15 mouse cellular contexts compared by ENCODE assay signal in genomic region chr3:90375562-90376246, GRCm38 (mm10). TPM values are rescaled to one million over a fixed set of nuclear protein-coding genes. Genes with fewer than 3 reads are reported as not detected.
A peak's percentile ranks its signal among the peaks of the same experiment; 100 is the strongest.
DNase-seq lines count a peak whose midpoint lies in the region; ATAC-seq lines count a peak whose summit lies in the region.
"Had no signal": no experiment of that assay in that cellular context is flagged by ENCODE, and none has a peak within 500 bp of the region (broad histone marks: within the 10 kb centered on the region; RNA-seq: fewer than 3 reads in every experiment).

No protein-coding gene starts in this region.

- H3K9me3 ChIP-seq in forebrain, embryonic 11.5 days (ENCODE audit: control insufficient read depth, low read length): no peaks in the 10 kb centered on the region
- H3K9me3 ChIP-seq in forebrain, embryonic 14.5 days (replicated peaks; ENCODE audit: control insufficient read depth, low read length): no peaks in the 10 kb centered on the region
- no peaks in the 10 kb centered on the region for H3K9me3 ChIP-seq in midbrain, embryonic 10.5 days (replicated peaks)
- H3K9me3 ChIP-seq in midbrain, embryonic 15.5 days: no peaks in the 10 kb centered on the region
- H3K9me3 ChIP-seq in hindbrain, embryonic 11.5 days (ENCODE audit: control insufficient read depth, low read length): no peaks in the 10 kb centered on the region
- no peaks in the 10 kb centered on the region for H3K9me3 ChIP-seq in neural tube, embryonic 13.5 days
- no peaks in the 10 kb centered on the region for H3K9me3 ChIP-seq in kidney, embryonic 14.5 days (ENCODE audit: control insufficient read depth, low read length)
- H3K9me3 ChIP-seq: liver, embryonic 12.5 days had no signal

- no peaks in the 10 kb centered on the region for H3K27me3 ChIP-seq in forebrain, embryonic 11.5 days (ENCODE audit: control insufficient read depth, insufficient read depth, low read length)
- no peaks in the 10 kb centered on the region for H3K27me3 ChIP-seq in forebrain, embryonic 14.5 days (replicated peaks; ENCODE audit: control insufficient read depth, insufficient read depth, low read length)
- H3K27me3 ChIP-seq in midbrain, embryonic 10.5 days (ENCODE audit: low read depth, poor library complexity, severe bottlenecking): no peaks in the 10 kb centered on the region; the same call in 1 of the 2 replicates
- no peaks in the 10 kb centered on the region for H3K27me3 ChIP-seq in midbrain, embryonic 15.5 days (replicated peaks)
- H3K27me3 ChIP-seq in hindbrain, embryonic 11.5 days (ENCODE audit: control insufficient read depth, insufficient read depth, low read length): no peaks in the 10 kb centered on the region
- H3K27me3 ChIP-seq in neural tube, embryonic 13.5 days: no peaks in the 10 kb centered on the region
- no peaks in the 10 kb centered on the region for H3K27me3 ChIP-seq in kidney, embryonic 14.5 days (ENCODE audit: control insufficient read depth, insufficient read depth, low read length)
- H3K27me3 ChIP-seq: liver, embryonic 12.5 days; Patski had no signal

- no peak overlapping the region for H3K27ac ChIP-seq in forebrain, embryonic 11.5 days (ENCODE audit: low read depth, low read length)
- H3K27ac ChIP-seq in forebrain, embryonic 14.5 days (ENCODE audit: low read depth, low read length): no peak overlapping the region
- peak overlapping the region; percentile 79 for H3K27ac ChIP-seq in midbrain, embryonic 10.5 days (replicated peaks)
- H3K27ac ChIP-seq in midbrain, embryonic 15.5 days: no peak overlapping the region
- peak overlapping the region; percentile 80 for H3K27ac ChIP-seq in hindbrain, embryonic 11.5 days (ENCODE audit: low read depth, low read length)
- H3K27ac ChIP-seq in neural tube, embryonic 13.5 days (replicated peaks): peak overlapping the region; percentile 54; the same call in 1 of the 2 replicates
- no peak overlapping the region for H3K27ac ChIP-seq in kidney, embryonic 14.5 days (ENCODE audit: low read depth, low read length)
- H3K27ac ChIP-seq: liver, embryonic 12.5 days had no signal

- peak overlapping the region; percentile 1; the same call in 1 of the 2 replicates for H3K9ac ChIP-seq in forebrain, embryonic 11.5 days (ENCODE audit: low read length)
- H3K9ac ChIP-seq in forebrain, embryonic 14.5 days (ENCODE audit: low read length): no peak overlapping the region
- no peak overlapping the region for H3K9ac ChIP-seq in midbrain, embryonic 15.5 days
- H3K9ac ChIP-seq in hindbrain, embryonic 11.5 days (ENCODE audit: low read depth, low read length): no peak overlapping the region
- H3K9ac ChIP-seq in neural tube, embryonic 13.5 days: peak overlapping the region; percentile 47
- no peak overlapping the region for H3K9ac ChIP-seq in kidney, embryonic 14.5 days (ENCODE audit: low read depth, low read length)
- H3K9ac ChIP-seq: liver, embryonic 12.5 days had no signal

- ATAC-seq in forebrain, embryonic 11.5 days (replicated peaks; ENCODE audit: low FRiP score): no peak
- ATAC-seq in forebrain, embryonic 14.5 days: no peak
- no peak for ATAC-seq in midbrain, embryonic 15.5 days (replicated peaks)
- ATAC-seq in hindbrain, embryonic 11.5 days (ENCODE audit: low FRiP score): peak; percentile 72
- ATAC-seq in neural tube, embryonic 13.5 days (ENCODE audit: low read depth): peak; percentile 3; the same call in 1 of the 2 replicates
- ATAC-seq in kidney, embryonic 14.5 days (ENCODE audit: low FRiP score, low TSS enrichment): no peak
- ATAC-seq: Patski had no signal

- no peak for DNase-seq in forebrain, embryonic 11.5 days (ENCODE audit: low spot score)
- no peak for DNase-seq in forebrain, embryonic 14.5 days (ENCODE audit: low spot score)
- DNase-seq in midbrain, embryonic 10.5 days (ENCODE audit: low spot score): no peak
- DNase-seq in hindbrain, embryonic 11.5 days (ENCODE audit: low spot score): no peak
- DNase-seq in left cerebral cortex, postnatal 36 days (ENCODE audit: low spot score in 2 of 2): no peak
- DNase-seq: cerebellum, adult 18-20 months; heart, postnatal 10 days; lung, postnatal 14 days; thymus, postnatal 14 days had no signal

- 0 out of 2 replicates have a peak, but pooled peaks cover 2% of the 10 kb centered on the region for H3K4me1 ChIP-seq in forebrain, embryonic 11.5 days (replicated peaks; ENCODE audit: control insufficient read depth, insufficient read depth, low read length)
- no peaks in the 10 kb centered on the region for H3K4me1 ChIP-seq in forebrain, embryonic 14.5 days (ENCODE audit: control insufficient read depth, insufficient read depth, low read length)
- peaks cover 35% of the 10 kb centered on the region for H3K4me1 ChIP-seq in midbrain, embryonic 10.5 days
- H3K4me1 ChIP-seq in midbrain, embryonic 15.5 days: no peaks in the 10 kb centered on the region
- H3K4me1 ChIP-seq in hindbrain, embryonic 11.5 days (replicated peaks; ENCODE audit: control insufficient read depth, insufficient read depth, low read length): peaks cover 4% of the 10 kb centered on the region; the same call in 1 of the 2 replicates
- H3K4me1 ChIP-seq in neural tube, embryonic 13.5 days (replicated peaks): peaks cover 12% of the 10 kb centered on the region
- no peaks in the 10 kb centered on the region for H3K4me1 ChIP-seq in kidney, embryonic 14.5 days (ENCODE audit: control insufficient read depth, insufficient read depth, low read length)

- H3K4me3 ChIP-seq in forebrain, embryonic 11.5 days (ENCODE audit: low read depth, low read length): no peak overlapping the region
- no peak overlapping the region for H3K4me3 ChIP-seq in forebrain, embryonic 14.5 days (ENCODE audit: low read depth, low read length)
- H3K4me3 ChIP-seq in midbrain, embryonic 10.5 days: peak overlapping the region; percentile 9; the same call in 1 of the 2 replicates
- no peak overlapping the region for H3K4me3 ChIP-seq in midbrain, embryonic 15.5 days
- H3K4me3 ChIP-seq in hindbrain, embryonic 11.5 days (ENCODE audit: low read depth, low read length): no peak overlapping the region
- no peak overlapping the region for H3K4me3 ChIP-seq in neural tube, embryonic 13.5 days
- H3K4me3 ChIP-seq in kidney, embryonic 14.5 days (ENCODE audit: low read length): no peak overlapping the region
- H3K4me3 ChIP-seq: liver, embryonic 12.5 days; myocyte had no signal

- no peaks in the 10 kb centered on the region for H3K36me3 ChIP-seq in forebrain, embryonic 11.5 days (ENCODE audit: control insufficient read depth, insufficient read depth, low read length)
- H3K36me3 ChIP-seq in forebrain, embryonic 14.5 days (ENCODE audit: control insufficient read depth, insufficient read depth, low read length): no peaks in the 10 kb centered on the region
- H3K36me3 ChIP-seq in midbrain, embryonic 10.5 days: no peaks in the 10 kb centered on the region
- H3K36me3 ChIP-seq in midbrain, embryonic 15.5 days (replicated peaks): no peaks in the 10 kb centered on the region
- H3K36me3 ChIP-seq in hindbrain, embryonic 11.5 days (ENCODE audit: control insufficient read depth, insufficient read depth, low read length): no peaks in the 10 kb centered on the region
- H3K36me3 ChIP-seq in neural tube, embryonic 13.5 days: no peaks in the 10 kb centered on the region
- H3K36me3 ChIP-seq in kidney, embryonic 14.5 days (ENCODE audit: control insufficient read depth, insufficient read depth, low read length): no peaks in the 10 kb centered on the region
- H3K36me3 ChIP-seq: liver, embryonic 12.5 days had no signal

- WGBS in forebrain, embryonic 11.5 days: 33% methylated on average over 3 of the region's 3 CpGs
- WGBS in forebrain, embryonic 14.5 days: 48% methylated on average over 3 of the region's 3 CpGs
- 31% methylated on average over 3 of the region's 3 CpGs for WGBS in midbrain, embryonic 10.5 days
- WGBS in midbrain, embryonic 15.5 days: 27% methylated on average over 3 of the region's 3 CpGs
- 23% methylated on average over 3 of the region's 3 CpGs for WGBS in hindbrain, embryonic 11.5 days
- 18% methylated on average over 3 of the region's 3 CpGs for WGBS in neural tube, embryonic 13.5 days
- 74% methylated on average over 3 of the region's 3 CpGs for WGBS in kidney, embryonic 14.5 days

- intact Hi-C loops in left cerebral cortex, postnatal 36 days (cut with DNase I): loop anchor here (10.0 kb wide), 1 partner anchor 111 kb away; the partner anchor contains the start of gene Dennd4b

- no peak overlapping the region for H3K4me2 ChIP-seq in forebrain, embryonic 11.5 days (ENCODE audit: low read depth, low read length, severe bottlenecking)
- H3K4me2 ChIP-seq in forebrain, embryonic 14.5 days (ENCODE audit: low read length): no peak overlapping the region
- no peak overlapping the region for H3K4me2 ChIP-seq in midbrain, embryonic 15.5 days
- no peak overlapping the region for H3K4me2 ChIP-seq in hindbrain, embryonic 11.5 days (replicated peaks; ENCODE audit: low read depth, low read length)
- no peak overlapping the region for H3K4me2 ChIP-seq in neural tube, embryonic 13.5 days
- H3K4me2 ChIP-seq in kidney, embryonic 14.5 days (replicated peaks; ENCODE audit: low read depth, low read length): no peak overlapping the region
- H3K4me2 ChIP-seq: liver, embryonic 12.5 days had no signal

RNA-seq across cellular contexts. Expression of gene Slc27a3, which starts 14.0 kb away (rescaled TPM):
- 13.6 and 14.2 TPM in 2 replicates for polyA plus RNA-seq in forebrain, embryonic 11.5 days (2014; fragmentation: Nextera tagmentation; extraction: Ambion mirVana)
- 11.9 and 13.4 TPM in 2 replicates for polyA plus RNA-seq in forebrain, embryonic 14.5 days (2014; fragmentation: Nextera tagmentation; extraction: Ambion mirVana)
- 16.4 and 20.1 TPM in 2 replicates for polyA plus RNA-seq in midbrain, embryonic 10.5 days (2016; fragmentation: Nextera tagmentation; extraction: Ambion mirVana)
- 35.1 and 38.6 TPM in 2 replicates for polyA plus RNA-seq in midbrain, embryonic 15.5 days (2015; fragmentation: Nextera tagmentation; extraction: Ambion mirVana)
- 13.5 and 14.8 TPM in 2 replicates for polyA plus RNA-seq in hindbrain, embryonic 11.5 days (2014; fragmentation: Nextera tagmentation; extraction: Ambion mirVana)
- polyA plus RNA-seq in neural tube, embryonic 13.5 days (2015; fragmentation: Nextera tagmentation; extraction: Ambion mirVana): 22.9 and 24.1 TPM in 2 replicates
- 1 to 10 TPM; 4.8 to 6.2 TPM for total RNA-seq in left cerebral cortex, postnatal 36 days (2021)
- polyA plus RNA-seq in kidney, embryonic 14.5 days (2014; fragmentation: Nextera tagmentation; extraction: Ambion mirVana): 8.2 and 12.3 TPM in 2 replicates

RNA-seq across cellular contexts. Expression of gene Ints3, which starts 57.7 kb away (rescaled TPM):
- 50.5 and 55.3 TPM in 2 replicates for polyA plus RNA-seq in forebrain, embryonic 11.5 days (2014; fragmentation: Nextera tagmentation; extraction: Ambion mirVana)
- polyA plus RNA-seq in forebrain, embryonic 14.5 days (2014; fragmentation: Nextera tagmentation; extraction: Ambion mirVana): 20.7 and 25.3 TPM in 2 replicates
- polyA plus RNA-seq in midbrain, embryonic 10.5 days (2016; fragmentation: Nextera tagmentation; extraction: Ambion mirVana): 36.2 and 36.9 TPM in 2 replicates
- polyA plus RNA-seq in midbrain, embryonic 15.5 days (2015; fragmentation: Nextera tagmentation; extraction: Ambion mirVana): 37.8 and 39.2 TPM in 2 replicates
- 34.2 and 34.7 TPM in 2 replicates for polyA plus RNA-seq in hindbrain, embryonic 11.5 days (2014; fragmentation: Nextera tagmentation; extraction: Ambion mirVana)
- polyA plus RNA-seq in neural tube, embryonic 13.5 days (2015; fragmentation: Nextera tagmentation; extraction: Ambion mirVana): 29.3 and 30.8 TPM in 2 replicates
- 10 to 100 TPM; 57.6 to 70.1 TPM for total RNA-seq in left cerebral cortex, postnatal 36 days (2021)
- polyA plus RNA-seq in kidney, embryonic 14.5 days (2014; fragmentation: Nextera tagmentation; extraction: Ambion mirVana): 24.0 and 39.2 TPM in 2 replicates

Comparison
In these comparisons a context has a peak if more than half of its experiments do, and no peak if none do; other contexts are left out.
1. H3K27ac ChIP-seq: peak in midbrain, embryonic 10.5 days (single experiment), hindbrain, embryonic 11.5 days (single experiment) and neural tube, embryonic 13.5 days (single experiment); none in forebrain, embryonic 11.5 days (single experiment), forebrain, embryonic 14.5 days (single experiment), midbrain, embryonic 15.5 days (single experiment) and kidney, embryonic 14.5 days (single experiment).
2. H3K9ac ChIP-seq: peak in forebrain, embryonic 11.5 days (single experiment) and neural tube, embryonic 13.5 days (single experiment); none in forebrain, embryonic 14.5 days (single experiment), midbrain, embryonic 15.5 days (single experiment), hindbrain, embryonic 11.5 days (single experiment) and kidney, embryonic 14.5 days (single experiment).
3. ATAC-seq: peak in hindbrain, embryonic 11.5 days (single experiment) and neural tube, embryonic 13.5 days (single experiment); none in forebrain, embryonic 11.5 days (single experiment), forebrain, embryonic 14.5 days (single experiment), midbrain, embryonic 15.5 days (single experiment) and kidney, embryonic 14.5 days (single experiment).